Mouse (Mus musculus) c-Kit-negative CD71-positive TER-119-positive erythroid progenitor cells, embryonic 14.5 days (primary cell): ENCODE data around the gene Olfr96.

Experiments
- DNase-seq: peaks from one replicate; pipeline ENCODE4 v3.0.0-alpha.2; 2013; ENCODE audit warnings: low read depth, low spot score

The Olfr96 gene

DNA sequence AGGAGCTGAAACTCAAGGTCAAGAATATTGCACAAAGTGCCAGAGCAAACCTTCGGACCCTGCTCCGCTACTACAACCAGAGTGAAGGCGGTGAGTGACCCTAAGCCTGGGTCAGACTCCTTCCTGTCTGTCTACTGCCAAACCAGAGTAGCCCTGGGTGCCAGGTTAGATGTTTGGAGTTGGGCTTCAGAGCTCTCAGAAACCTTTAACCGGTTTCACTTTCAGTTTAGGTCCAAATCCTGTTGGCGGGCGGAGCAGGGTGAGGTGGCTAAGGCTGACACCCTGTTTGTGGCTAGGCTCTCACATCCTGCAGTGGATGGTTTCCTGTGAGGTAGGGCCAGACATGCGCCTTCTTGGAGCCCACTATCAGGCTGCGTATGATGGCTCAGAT is 50.8 kb downstream of the Olfr96 start:
- no peak for DNase-seq

DNA sequence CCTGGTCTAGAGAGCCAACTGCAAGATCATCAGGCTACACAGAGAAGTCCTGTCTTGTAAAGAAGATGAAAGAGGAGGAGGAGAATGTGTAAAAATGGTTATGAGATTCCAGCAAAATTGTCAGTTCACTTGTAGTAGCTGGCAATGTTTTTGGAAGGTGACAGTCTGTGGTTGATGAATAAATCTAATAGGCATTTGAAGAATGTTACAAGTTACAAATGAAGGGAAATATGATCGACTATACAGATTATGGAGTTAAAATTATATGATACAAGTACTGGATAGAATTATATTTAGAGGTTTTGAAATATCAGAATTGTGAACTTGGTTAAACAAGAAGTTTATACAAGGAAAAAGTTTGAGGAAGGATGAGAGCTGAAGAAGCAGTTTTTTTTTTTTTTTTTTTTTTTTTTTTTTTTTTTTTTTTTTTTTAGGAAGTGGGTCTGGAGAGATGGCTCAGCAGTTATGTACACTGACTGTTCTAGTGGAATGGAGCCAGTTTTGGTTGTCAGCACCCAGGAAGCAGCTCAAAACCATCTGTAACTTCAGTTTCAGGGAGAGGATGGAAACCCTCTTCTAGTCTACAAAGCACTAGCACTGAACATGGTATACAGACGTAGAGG is 55.8 kb downstream of the Olfr96 start:
- no peak for DNase-seq
